Mouse (Mus musculus) ES-E14 (cell line): ENCODE results near the gene Ak5.

Experiments
- CHD2 ChIP-seq: IDR thresholded peaks from 2 replicates; pipeline ENCODE4 v1.6.1; 2014; ENCODE audit warnings: mild to moderate bottlenecking, low read depth, low read length, inconsistent platforms
- HCFC1 ChIP-seq: IDR thresholded peaks from 2 replicates; pipeline ENCODE4 v1.6.1; 2012; ENCODE audit warnings: low read length, inconsistent platforms, borderline replicate concordance; ENCODE audit not compliant: insufficient read depth
- MAFK ChIP-seq: IDR thresholded peaks from 2 replicates; pipeline ENCODE4 v1.6.1; 2014; ENCODE audit warnings: mild to moderate bottlenecking, low read depth, low read length, inconsistent platforms; ENCODE audit not compliant: insufficient read depth
- ZC3H11A ChIP-seq: IDR thresholded peaks from 2 replicates; pipeline ENCODE4 v1.6.1; 2012; ENCODE audit warnings: low read depth, mild to moderate bottlenecking, inconsistent platforms, low read length, borderline replicate concordance
- ZNF384 ChIP-seq: IDR thresholded peaks from 2 replicates; pipeline ENCODE4 v1.6.1; 2012; ENCODE audit warnings: low read depth, low read length, inconsistent platforms

GRCm38 (mm10) chr3:152472676-152473075 lies 195.5 kb downstream of the Ak5 start:
- TF ChIP-seq CHD2 (no peak), ZC3H11A (no peak), MAFK (no peak), ZNF384 (no peak), HCFC1 (no peak)
